Mouse (Mus musculus): ENCODE measurements around the gene Thop1. TPM values are rescaled to one million over a fixed set of nuclear protein-coding genes. Genes with fewer than 3 reads are reported as not detected.
"Not testable (repeated sequence)": the region's sequence is repeated elsewhere in the genome, so short reads cannot be mapped to it uniquely, and the experiment has no call there.

The Thop1 gene
- polyA plus RNA-seq, 1 experiment from 2014 or later = 12.0 TPM

GRCm38 (mm10) chr10:81052577-81052976, 17.3 kb upstream of the Thop1 start:
- no peak overlapping the region for H3K4me3 ChIP-seq (ENCODE audit: low read depth, low read length)
- no peaks in the 10 kb centered on the region for H3K4me1 ChIP-seq (replicated peaks; ENCODE audit: control insufficient read depth, insufficient read depth, low read length)
- no peaks in the 10 kb centered on the region for H3K27me3 ChIP-seq (replicated peaks; ENCODE audit: control insufficient read depth, insufficient read depth, low read length)
- TF ChIP-seq CTCF (IDR thresholded peaks at IDR 0.05; ENCODE audit: low read depth) = no peak
- ATAC-seq = no peak
- WGBS = 92% methylated on average over 5 of the region's 5 CpGs
- no peaks in the 10 kb centered on the region for H3K9me3 ChIP-seq (ENCODE audit: control insufficient read depth)
- H3K27ac ChIP-seq (ENCODE audit: low read depth, low read length) = no peak overlapping the region
- H3K4me2 ChIP-seq (replicated peaks; ENCODE audit: low read depth) = no peak overlapping the region
- H3K36me3 ChIP-seq (ENCODE audit: control insufficient read depth, insufficient read depth) = peaks cover 49% of the 10 kb centered on the region
- no peak overlapping the region for H3K9ac ChIP-seq (ENCODE audit: low read depth, low read length)

GRCm38 (mm10) chr10:81055169-81055568, 14.7 kb upstream of the Thop1 start:
- 78% methylated on average over 6 of the region's 6 CpGs for WGBS
- Histone ChIP-seq H3K4me1 (replicated peaks; ENCODE audit: control insufficient read depth, insufficient read depth, low read length) (no peaks in the 10 kb centered on the region; the same call in 1 of the 2 replicates), H3K9ac (ENCODE audit: low read depth, low read length) (peak overlapping the region; percentile 7; the same call in 1 of the 2 replicates), H3K27ac (ENCODE audit: low read depth, low read length) (no peak overlapping the region), H3K9me3 (ENCODE audit: control insufficient read depth) (no peaks in the 10 kb centered on the region), H3K27me3 (replicated peaks; ENCODE audit: control insufficient read depth, insufficient read depth, low read length) (no peaks in the 10 kb centered on the region), H3K36me3 (ENCODE audit: control insufficient read depth, insufficient read depth) (peaks cover 23% of the 10 kb centered on the region), H3K4me2 (replicated peaks; ENCODE audit: low read depth) (no peak overlapping the region), H3K4me3 (ENCODE audit: low read depth, low read length) (no peak overlapping the region)
- no peak for ATAC-seq
- no peak for TF ChIP-seq CTCF (IDR thresholded peaks at IDR 0.05; ENCODE audit: low read depth)

- H3K9ac ChIP-seq (ENCODE audit: low read depth, low read length) = 0 out of 2 replicates have a peak overlapping the region, but pooled peaks have one; percentile 7
- H3K36me3 ChIP-seq (ENCODE audit: control insufficient read depth, insufficient read depth) = peaks cover 16% of the 10 kb centered on the region
- H3K4me3 ChIP-seq (ENCODE audit: low read depth, low read length); H3K4me2 ChIP-seq (replicated peaks; ENCODE audit: low read depth); H3K4me1 ChIP-seq (replicated peaks; ENCODE audit: control insufficient read depth, insufficient read depth, low read length); H3K27ac ChIP-seq (ENCODE audit: low read depth, low read length); H3K27me3 ChIP-seq (replicated peaks; ENCODE audit: control insufficient read depth, insufficient read depth, low read length); H3K9me3 ChIP-seq (ENCODE audit: control insufficient read depth); ATAC-seq: not testable (repeated sequence)
- 77% methylated on average over 7 of the region's 11 CpGs for WGBS
These were observed 14.0 kb upstream of the Thop1 start for GRCm38 (mm10) chr10:81055802-81056340.

GRCm38 (mm10) chr10:81057406-81058130, 12.3 kb upstream of the Thop1 start:
- Histone ChIP-seq H3K27ac (ENCODE audit: low read depth, low read length) (peak overlapping the region; percentile 28; the same call in 1 of the 2 replicates), H3K36me3 (ENCODE audit: control insufficient read depth, insufficient read depth) (no peaks in the 10 kb centered on the region; the same call in 1 of the 2 replicates), H3K4me2 (replicated peaks; ENCODE audit: low read depth) (no peak overlapping the region), H3K4me3 (ENCODE audit: low read depth, low read length) (no peak overlapping the region), H3K4me1 (replicated peaks; ENCODE audit: control insufficient read depth, insufficient read depth, low read length) (no peaks in the 10 kb centered on the region; the same call in 1 of the 2 replicates), H3K9me3 (ENCODE audit: control insufficient read depth) (no peaks in the 10 kb centered on the region), H3K9ac (ENCODE audit: low read depth, low read length) (no peak overlapping the region), H3K27me3 (replicated peaks; ENCODE audit: control insufficient read depth, insufficient read depth, low read length) (no peaks in the 10 kb centered on the region)
- ATAC-seq = no peak
- WGBS = 90% methylated on average over 23 of the region's 23 CpGs
- TF ChIP-seq CTCF (IDR thresholded peaks at IDR 0.05; ENCODE audit: low read depth) = no peak

GRCm38 (mm10) chr10:81058896-81059295, 10.9 kb upstream of the Thop1 start:
- Histone ChIP-seq H3K4me2 (replicated peaks; ENCODE audit: low read depth) (peak overlapping the region; percentile 65), H3K27me3 (replicated peaks; ENCODE audit: control insufficient read depth, insufficient read depth, low read length) (no peaks in the 10 kb centered on the region), H3K4me1 (replicated peaks; ENCODE audit: control insufficient read depth, insufficient read depth, low read length) (no peaks in the 10 kb centered on the region; the same call in 1 of the 2 replicates), H3K36me3 (ENCODE audit: control insufficient read depth, insufficient read depth) (no peaks in the 10 kb centered on the region; the same call in 1 of the 2 replicates), H3K9ac (ENCODE audit: low read depth, low read length) (no peak overlapping the region), H3K27ac (ENCODE audit: low read depth, low read length) (no peak overlapping the region), H3K4me3 (ENCODE audit: low read depth, low read length) (peak overlapping the region; percentile 67), H3K9me3 (ENCODE audit: control insufficient read depth) (no peaks in the 10 kb centered on the region)
- no peak for ATAC-seq
- no peak for TF ChIP-seq CTCF (IDR thresholded peaks at IDR 0.05; ENCODE audit: low read depth)
- 81% methylated on average over 6 of the region's 6 CpGs for WGBS

GRCm38 (mm10) chr10:81059603-81060543, 10.0 kb upstream of the Thop1 start, which contains the start of gene Sgta:
Sgta (minus strand) TSS chr10:81060181.
- peak within 1 kb of the TSS; percentile 67 for H3K9ac ChIP-seq (ENCODE audit: low read depth, low read length)
- under 1% methylated on average over 48 of the region's 48 CpGs for WGBS
- no peaks in the 10 kb centered on the region for H3K9me3 ChIP-seq (ENCODE audit: control insufficient read depth)
- no peaks in the 10 kb centered on the region; the same call in 1 of the 2 replicates for H3K4me1 ChIP-seq (replicated peaks; ENCODE audit: control insufficient read depth, insufficient read depth, low read length)
- no peak within 1 kb of the TSS for H3K27ac ChIP-seq (ENCODE audit: low read depth, low read length)
- peak within 1 kb of the TSS; percentile 65 for H3K4me2 ChIP-seq (replicated peaks; ENCODE audit: low read depth)
- TF ChIP-seq CTCF (IDR thresholded peaks at IDR 0.05; ENCODE audit: low read depth) = 0 out of 2 replicates have a peak, but pooled peaks have one; percentile 7
- peak; percentile 85 for ATAC-seq
- no peaks in the 10 kb centered on the region; the same call in 1 of the 2 replicates for H3K36me3 ChIP-seq (ENCODE audit: control insufficient read depth, insufficient read depth)
- H3K4me3 ChIP-seq (ENCODE audit: low read depth, low read length) = peak within 1 kb of the TSS; percentile 67
- no peaks in the 10 kb centered on the region for H3K27me3 ChIP-seq (replicated peaks; ENCODE audit: control insufficient read depth, insufficient read depth, low read length)

All from intestine, postnatal 0 days (tissue).